Mouse (Mus musculus): ENCODE data around the gene Itgb5. TPM values are rescaled to one million over a fixed set of nuclear protein-coding genes. Genes with fewer than 3 reads are reported as not detected.
A peak's percentile ranks its signal among the peaks of the same experiment; 100 is the strongest.

The Itgb5 gene
- polyA plus RNA-seq, 2 experiments = 10.8 to 14.1 TPM

DNA sequence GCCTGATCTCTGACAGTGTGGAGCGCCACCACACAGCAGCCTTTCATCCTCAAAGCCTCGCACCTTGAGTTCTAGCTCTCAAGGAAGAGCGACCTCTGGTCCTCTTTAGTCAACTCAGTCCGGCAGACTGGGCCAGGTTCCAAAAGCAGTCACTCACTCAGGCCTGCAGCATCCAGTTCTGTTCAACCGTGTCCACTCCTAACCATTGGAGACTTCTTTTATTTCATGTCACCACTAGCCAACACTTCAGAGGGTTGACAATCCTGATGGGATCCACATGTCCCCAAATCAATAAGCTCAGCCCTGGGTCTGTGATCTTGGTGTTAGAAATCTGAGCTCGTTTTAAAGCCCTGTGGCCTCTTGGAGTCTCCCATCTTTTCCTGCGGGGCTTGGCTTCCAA lies 116.6 kb downstream of the Itgb5 start:
- Histone ChIP-seq H3K4me1 (replicated peaks; ENCODE audit: control insufficient read depth in 2 of 2, insufficient read depth in 2 of 2, low read length in 1 of 2) (peaks cover 0 to 19% of the 10 kb centered on the region in 2 experiments; a peak in 3 of 4 replicates), H3K36me3 (replicated peaks; ENCODE audit: control insufficient read depth, insufficient read depth, low read depth) (no peaks in the 10 kb centered on the region), H3K9ac (replicated peaks) (no peak overlapping the region), H3K4me2 (ENCODE audit: low read depth) (no peak overlapping the region), H3K27me3 (ENCODE audit: control insufficient read depth, insufficient read depth, low read length) (no peaks in the 10 kb centered on the region), H3K27ac (no peak overlapping the region), H3K4me3 (ENCODE audit: insufficient read depth in 1 of 2, low read depth in 2 of 2, low read length in 2 of 2) (no peak overlapping the region), H3K9me3 (ENCODE audit: control insufficient read depth, low read length) (no peaks in the 10 kb centered on the region)
- 71% methylated on average over 7 of the region's 7 CpGs for WGBS (ENCODE audit: insufficient replicate concordance)
- no peak for TF ChIP-seq EP300 (IDR thresholded peaks at IDR 0.05; ENCODE audit: low read depth)
- no peak for TF ChIP-seq CTCF (IDR thresholded peaks at IDR 0.05; ENCODE audit: low read depth)
- DNase-seq (ENCODE audit: low read depth in 3 of 3, low spot score in 3 of 3) = no peak
- ATAC-seq (ENCODE audit: insufficient read depth) = no peak

DNA sequence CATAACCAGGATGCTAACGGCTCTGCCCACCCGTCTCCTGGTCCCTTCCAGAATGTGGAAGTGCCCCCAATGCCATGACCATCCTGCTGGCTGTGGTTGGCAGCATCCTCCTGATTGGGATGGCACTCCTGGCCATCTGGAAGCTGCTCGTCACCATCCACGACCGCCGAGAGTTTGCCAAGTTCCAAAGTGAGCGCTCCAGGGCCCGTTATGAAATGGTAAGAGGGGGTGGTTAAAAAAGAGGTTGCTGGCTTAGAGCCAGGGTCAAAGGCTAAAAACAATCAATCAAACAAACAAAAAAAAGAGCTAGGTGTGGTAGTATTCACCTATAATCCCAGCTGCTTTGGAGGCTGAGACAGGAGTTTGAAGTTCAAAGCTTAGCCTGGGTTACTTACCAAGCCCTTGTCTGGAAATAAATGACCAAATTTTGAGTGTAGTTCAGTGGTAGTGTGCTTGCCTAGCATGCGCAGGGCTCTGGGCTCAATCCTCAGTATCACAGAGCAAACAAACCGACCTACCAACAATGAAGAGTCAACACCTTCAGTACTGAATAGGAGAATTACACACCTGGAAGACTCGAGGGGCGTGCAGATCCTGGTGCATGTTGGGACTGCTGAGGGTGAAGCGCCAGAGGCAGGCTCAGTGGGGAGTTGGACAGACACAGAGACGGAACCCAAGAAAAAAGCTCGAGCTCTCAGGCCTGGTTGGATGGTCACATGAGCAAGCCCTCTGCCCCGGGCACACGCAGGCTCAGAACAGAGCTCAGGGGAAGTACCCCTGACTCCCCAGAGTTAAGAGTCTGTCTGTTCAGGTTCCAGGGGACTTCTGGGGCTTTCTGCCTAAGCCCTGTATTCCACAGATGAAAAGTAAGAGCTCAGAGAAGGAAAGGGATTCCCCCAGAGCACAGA lies 118.5 kb downstream of the Itgb5 start:
- no peaks in the 10 kb centered on the region for H3K9me3 ChIP-seq (ENCODE audit: control insufficient read depth, low read length)
- 64% methylated on average over 17 of the region's 17 CpGs for WGBS (ENCODE audit: insufficient replicate concordance)
- DNase-seq (ENCODE audit: low read depth in 3 of 3, low spot score in 3 of 3) = no peak
- H3K36me3 ChIP-seq (replicated peaks; ENCODE audit: control insufficient read depth, insufficient read depth, low read depth) = no peaks in the 10 kb centered on the region
- no peaks in the 10 kb centered on the region for H3K27me3 ChIP-seq (ENCODE audit: control insufficient read depth, insufficient read depth, low read length)
- H3K9ac ChIP-seq (replicated peaks) = no peak overlapping the region
- H3K27ac ChIP-seq = no peak overlapping the region
- H3K4me3 ChIP-seq (ENCODE audit: insufficient read depth in 1 of 2, low read depth in 2 of 2, low read length in 2 of 2) = no peak overlapping the region
- H3K4me2 ChIP-seq (ENCODE audit: low read depth) = no peak overlapping the region
- TF ChIP-seq CTCF (IDR thresholded peaks at IDR 0.05; ENCODE audit: low read depth) = no peak
- TF ChIP-seq EP300 (IDR thresholded peaks at IDR 0.05; ENCODE audit: low read depth) = no peak
- ATAC-seq (ENCODE audit: insufficient read depth) = peak; percentile 41
- H3K4me1 ChIP-seq (replicated peaks; ENCODE audit: control insufficient read depth in 2 of 2, insufficient read depth in 2 of 2, low read length in 1 of 2) = peaks cover 0 to 18% of the 10 kb centered on the region in 2 experiments; a peak in 3 of 4 replicates

DNA sequence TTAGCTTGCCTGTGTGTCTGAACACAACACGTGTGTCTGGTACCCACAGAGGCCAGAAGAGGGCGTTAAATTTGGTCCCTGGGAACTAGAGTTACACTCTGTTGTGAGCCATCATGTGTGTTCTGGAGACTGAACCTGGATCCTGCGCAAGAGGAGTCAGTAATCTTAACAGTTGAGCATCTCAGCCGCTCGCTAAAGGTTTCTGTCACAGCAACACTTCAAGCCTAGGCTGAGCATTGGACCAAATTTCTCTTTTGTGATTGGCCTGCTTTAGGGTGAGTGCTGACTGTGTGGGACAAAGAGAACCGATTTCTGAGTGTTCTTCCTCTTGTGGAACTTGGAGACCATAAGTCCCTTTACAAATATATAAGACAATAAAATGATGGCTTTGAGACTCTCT lies 120.9 kb downstream of the Itgb5 start:
- Histone ChIP-seq H3K27me3 (ENCODE audit: control insufficient read depth, insufficient read depth, low read length) (no peaks in the 10 kb centered on the region), H3K9ac (replicated peaks) (no peak overlapping the region), H3K9me3 (ENCODE audit: control insufficient read depth, low read length) (no peaks in the 10 kb centered on the region), H3K4me3 (ENCODE audit: insufficient read depth in 1 of 2, low read depth in 2 of 2, low read length in 2 of 2) (no peak overlapping the region), H3K4me2 (ENCODE audit: low read depth) (no peak overlapping the region), H3K27ac (no peak overlapping the region), H3K36me3 (replicated peaks; ENCODE audit: control insufficient read depth, insufficient read depth, low read depth) (peaks cover 14% of the 10 kb centered on the region), H3K4me1 (replicated peaks; ENCODE audit: control insufficient read depth in 2 of 2, insufficient read depth in 2 of 2, low read length in 1 of 2) (peaks cover 0 to 13% of the 10 kb centered on the region in 2 experiments; a peak in 3 of 4 replicates)
- ATAC-seq (ENCODE audit: insufficient read depth) = no peak
- WGBS (ENCODE audit: insufficient replicate concordance) = 66% methylated on average over 6 of the region's 6 CpGs
- DNase-seq (ENCODE audit: low read depth in 3 of 3, low spot score in 3 of 3) = no peak
- TF ChIP-seq EP300 (IDR thresholded peaks at IDR 0.05; ENCODE audit: low read depth) (no peak), CTCF (IDR thresholded peaks at IDR 0.05; ENCODE audit: low read depth) (no peak)

DNA sequence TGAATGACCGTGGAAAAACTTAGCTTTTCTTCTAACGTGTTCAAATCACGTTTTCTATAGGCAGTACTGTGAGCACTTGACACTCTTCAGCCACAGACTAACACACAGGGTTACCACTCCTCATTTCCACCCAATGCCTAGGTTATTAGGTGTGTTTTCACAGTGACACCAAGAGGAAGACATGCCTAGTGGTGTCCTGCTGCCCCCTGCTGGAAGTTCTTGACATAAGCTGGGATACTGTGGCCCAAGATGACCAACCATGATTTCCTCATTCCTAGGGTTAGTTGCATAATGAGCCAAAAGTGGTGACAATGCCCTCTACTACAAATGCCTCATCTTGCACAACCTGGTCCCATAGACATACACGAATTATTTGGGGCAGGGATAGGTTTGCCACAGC lies 121.4 kb downstream of the Itgb5 start:
- no peak overlapping the region for H3K4me3 ChIP-seq (ENCODE audit: insufficient read depth in 1 of 2, low read depth in 2 of 2, low read length in 2 of 2)
- no peaks in the 10 kb centered on the region for H3K9me3 ChIP-seq (ENCODE audit: control insufficient read depth, low read length)
- peak; percentile 55; the same call in 1 of the 2 replicates for ATAC-seq (ENCODE audit: insufficient read depth)
- TF ChIP-seq CTCF (IDR thresholded peaks at IDR 0.05; ENCODE audit: low read depth) (peak; percentile 92), EP300 (IDR thresholded peaks at IDR 0.05; ENCODE audit: low read depth) (no peak)
- no peaks in the 10 kb centered on the region for H3K27me3 ChIP-seq (ENCODE audit: control insufficient read depth, insufficient read depth, low read length)
- H3K4me2 ChIP-seq (ENCODE audit: low read depth) = no peak overlapping the region
- H3K9ac ChIP-seq (replicated peaks) = no peak overlapping the region
- WGBS (ENCODE audit: insufficient replicate concordance) = 25% methylated on average over 4 of the region's 4 CpGs
- DNase-seq (ENCODE audit: low read depth in 3 of 3, low spot score in 3 of 3) = peak; percentile 60 to 63 (median 61)
- peaks cover 0 to 13% of the 10 kb centered on the region in 2 experiments; a peak in 3 of 4 replicates for H3K4me1 ChIP-seq (replicated peaks; ENCODE audit: control insufficient read depth in 2 of 2, insufficient read depth in 2 of 2, low read length in 1 of 2)
- H3K36me3 ChIP-seq (replicated peaks; ENCODE audit: control insufficient read depth, insufficient read depth, low read depth) = peaks cover 16% of the 10 kb centered on the region
- no peak overlapping the region for H3K27ac ChIP-seq

GRCm38 (mm10) chr16:33953008-33953407 lies 123.5 kb downstream of the Itgb5 start:
- Histone ChIP-seq H3K4me1 (replicated peaks; ENCODE audit: control insufficient read depth in 2 of 2, insufficient read depth in 2 of 2, low read length in 1 of 2) (peaks cover 0 to 6% of the 10 kb centered on the region in 2 experiments; a peak in 1 of 4 replicates), H3K4me3 (ENCODE audit: insufficient read depth in 1 of 2, low read depth in 2 of 2, low read length in 2 of 2) (no peak overlapping the region), H3K27me3 (ENCODE audit: control insufficient read depth, insufficient read depth, low read length) (no peaks in the 10 kb centered on the region), H3K9me3 (ENCODE audit: control insufficient read depth, low read length) (no peaks in the 10 kb centered on the region), H3K4me2 (ENCODE audit: low read depth) (no peak overlapping the region), H3K9ac (replicated peaks) (no peak overlapping the region), H3K36me3 (replicated peaks; ENCODE audit: control insufficient read depth, insufficient read depth, low read depth) (peaks cover 36% of the 10 kb centered on the region), H3K27ac (no peak overlapping the region)
- TF ChIP-seq CTCF (IDR thresholded peaks at IDR 0.05; ENCODE audit: low read depth) (no peak), EP300 (IDR thresholded peaks at IDR 0.05; ENCODE audit: low read depth) (no peak)
- WGBS (ENCODE audit: insufficient replicate concordance) = 75% methylated on average over 4 of the region's 4 CpGs
- no peak for ATAC-seq (ENCODE audit: insufficient read depth)
- no peak for DNase-seq (ENCODE audit: low read depth in 3 of 3, low spot score in 3 of 3)

All from liver, embryonic 14.5 days (tissue).